Mouse (Mus musculus) ES-Bruce4 (cell line): Measurements from ENCODE around the gene Plekhh2.
A peak's percentile ranks its signal among the peaks of the same experiment; 100 is the strongest.

ENCODE experiments used
- CTCF ChIP-seq: IDR thresholded peaks from one replicate; pipeline ENCODE4 v1.8.1; 2011; ENCODE audit warnings: low read depth, low read length
- POLR2A ChIP-seq: IDR thresholded peaks from one replicate; pipeline ENCODE4 v1.8.1; 2011; ENCODE audit warnings: low read length; ENCODE audit not compliant: insufficient read depth

- TF ChIP-seq CTCF, result no peak
- TF ChIP-seq POLR2A, result peak; percentile 78
Observed at GRCm38 (mm10) chr17:84465753-84466608, 45.7 kb upstream of the Plekhh2 start, which contains the start of gene Thada.
